Mouse (Mus musculus) heart, adult 2 months (tissue): ENCODE measurements around the gene Tmem74b. TPM values are rescaled to one million over a fixed set of nuclear protein-coding genes. Genes with fewer than 3 reads are reported as not detected.

Experiments
- DNase-seq, 2 experiments: peaks; one replicate each; pipeline ENCODE4 v3.0.0; 2021
- H3K27ac ChIP-seq: fragments of 200-600 bp; 2 replicates; pipeline ENCODE4 v1.8.1; 2022
- H3K27me3 ChIP-seq: fragments of 200-500 bp; 2 replicates; pipeline ENCODE4 v1.6.1; 2012; ENCODE audit warnings: mild to moderate bottlenecking, low read length, inconsistent platforms, mixed read lengths; ENCODE audit not compliant: control insufficient read depth, insufficient read depth
- H3K36me3 ChIP-seq: fragments of 200-500 bp; 2 replicates; pipeline ENCODE4 v1.6.1; 2012; ENCODE audit warnings: low read length, inconsistent platforms; ENCODE audit not compliant: control insufficient read depth, insufficient read depth
- H3K4me1 ChIP-seq: fragments of 200-500 bp; 2 replicates; pipeline ENCODE4 v1.6.1; 2011; ENCODE audit warnings: low read length; ENCODE audit not compliant: control insufficient read depth, insufficient read depth
- H3K4me3 ChIP-seq: fragments of 200-600 bp; 2 replicates; pipeline ENCODE4 v1.8.1; 2022
- H3K79me2 ChIP-seq: fragments of 200-500 bp; replicated peaks from 2 replicates; pipeline ENCODE4 v1.6.1; 2012; ENCODE audit warnings: mild to moderate bottlenecking, inconsistent platforms, low read length, moderate library complexity, mixed read lengths; ENCODE audit not compliant: control insufficient read depth, insufficient read depth
- H3K9ac ChIP-seq: fragments of 200-500 bp; 2 replicates; pipeline ENCODE4 v1.6.1; 2012; ENCODE audit warnings: low read depth, mild to moderate bottlenecking, control low read depth, inconsistent platforms, low read length, mixed read lengths
- EP300 ChIP-seq: fragments of 200-500 bp; IDR thresholded peaks from 2 replicates; pipeline ENCODE4 v1.6.1; 2011; ENCODE audit warnings: low read depth, low read length, control low read depth; ENCODE audit not compliant: insufficient read depth
- WGBS: fragments of 180-500 bp; shearing (Covaris S2); methylation state at CpG from one replicate; pipeline ENCODE4 v1.1.7; 2018; 5-methylcytosine and 5-hydroxymethylcytosine counted together
- intact Hi-C: fragments of 180-260 bp; cut with DNase I; formaldehyde crosslinking; loops from one replicate; pipeline ENCODE4 v1.15.1; 2025
- polyA plus RNA-seq: library from polyadenylated mRNA; depleted of rRNA; stranded (reverse); fragments of >200 nt; gene quantifications from 2 replicates; pipeline ENCODE4 v1.2.3, GENCODE M21; 2012; rRNA removed
- total RNA-seq, 2 experiments: library from RNA; stranded (reverse); gene quantifications; 2 replicates each; pipeline ENCODE4 v1.2.3; 2021

Tmem74b gene
- total and polyA plus RNA-seq, 3 experiments, result 4.5 to 5.8 (median 4.6) TPM

DNA sequence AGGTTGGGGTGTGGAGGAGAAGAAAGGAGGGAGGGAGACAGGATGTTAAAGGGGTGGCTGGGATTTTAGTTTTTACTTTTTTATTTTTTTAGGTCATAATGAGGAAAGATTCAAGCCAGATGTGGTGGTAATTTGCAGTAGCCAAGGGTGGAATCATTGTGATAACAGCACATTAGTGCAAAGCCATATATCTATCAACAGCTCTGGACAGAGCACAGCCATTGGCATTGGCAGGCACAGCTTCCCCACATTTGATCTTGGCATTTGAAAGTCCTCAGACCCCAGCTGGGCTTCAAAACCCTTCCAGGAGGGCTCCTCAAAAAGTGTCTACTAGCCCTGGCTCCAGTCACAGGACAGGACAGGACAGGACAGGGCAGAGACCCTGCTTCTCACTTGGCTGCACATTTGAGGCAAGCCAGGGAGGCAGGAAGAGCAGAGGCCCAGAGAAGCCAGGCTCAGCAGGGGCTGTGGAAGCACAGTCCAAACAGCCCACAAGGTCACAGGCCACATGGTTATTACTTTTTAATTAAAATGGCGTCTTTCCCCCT, 57.1 kb downstream of the Tmem74b start:
- no peaks in the 10 kb centered on the region for H3K36me3 ChIP-seq
- H3K4me1 ChIP-seq, result no peaks in the 10 kb centered on the region
- H3K27ac ChIP-seq, result no peak overlapping the region
- WGBS, result 50% methylated on average over 1 of the region's 1 CpGs
- no peak for DNase-seq
- no peaks in the 10 kb centered on the region for H3K27me3 ChIP-seq
- H3K9ac ChIP-seq, result no peak overlapping the region
- no peak overlapping the region for H3K4me3 ChIP-seq
- intact Hi-C loops, result no loop called here
- H3K79me2 ChIP-seq, result no peaks in the 10 kb centered on the region
- no peak for TF ChIP-seq EP300

Other genes starting within 250 kb of the Tmem74b start
- gene 4921509C19Rik, start 225.9 kb upstream of the Tmem74b start, total RNA-seq, result not detected
- 0.09 TPM in 1 of 2 replicates, not detected in the other for gene 4921509C19Rik, start 225.9 kb upstream of the Tmem74b start, polyA plus RNA-seq
- gene Nsfl1c, start 207.8 kb upstream of the Tmem74b start, total RNA-seq, result 10 to 100 TPM; 77.8 to 80.8 TPM
- 59.5 and 74.1 TPM in 2 replicates for gene Nsfl1c, start 207.8 kb upstream of the Tmem74b start, polyA plus RNA-seq
- 100 to 1,000 TPM; 197 to 211 TPM for gene Fkbp1a, start 159.5 kb upstream of the Tmem74b start, total RNA-seq
- gene Fkbp1a, start 159.5 kb upstream of the Tmem74b start, polyA plus RNA-seq, result 90.5 and 145 TPM in 2 replicates
- 1 to 10 TPM; 1.9 to 2.4 TPM for gene Sdcbp2, start 129.4 kb upstream of the Tmem74b start, total RNA-seq
- gene Sdcbp2, start 129.4 kb upstream of the Tmem74b start, polyA plus RNA-seq, result 2.2 TPM in 2 replicates
- gene Snph, start 69.4 kb upstream of the Tmem74b start, total RNA-seq, result 1 to 10 TPM; 4.3 to 5.0 TPM
- gene Snph, start 69.4 kb upstream of the Tmem74b start, polyA plus RNA-seq, result 0.09 and 0.21 TPM in 2 replicates
- not detected for gene Rad21l, start 33.5 kb upstream of the Tmem74b start, total RNA-seq
- not detected in 2 replicates for gene Rad21l, start 33.5 kb upstream of the Tmem74b start, polyA plus RNA-seq
- gene Psmf1, start 42.2 kb downstream of the Tmem74b start, total RNA-seq, result 10 to 100 TPM; 21.8 to 25.9 TPM
- gene Psmf1, start 42.2 kb downstream of the Tmem74b start, polyA plus RNA-seq, result 29.6 and 30.6 TPM in 2 replicates
- gene Rspo4, start 140.9 kb downstream of the Tmem74b start, total RNA-seq, result not detected
- not detected in 2 replicates for gene Rspo4, start 140.9 kb downstream of the Tmem74b start, polyA plus RNA-seq
- under 1 TPM; 0.23 to 0.27 TPM for gene Angpt4, start 209.2 kb downstream of the Tmem74b start, total RNA-seq
- gene Angpt4, start 209.2 kb downstream of the Tmem74b start, polyA plus RNA-seq, result 0.94 and 1.0 TPM in 2 replicates